ENCODE assay signal across 10 mouse cellular contexts in genomic region chr6:137548613-137549012, GRCm38 (mm10).
"Had no signal": no experiment of that assay in that cellular context is flagged by ENCODE, and none has a peak within 500 bp of the region (broad histone marks: within the 10 kb centered on the region; RNA-seq: fewer than 3 reads in every experiment).

No protein-coding gene starts in this region.

- H3K4me2 ChIP-seq: limb, embryonic 15.5 days; midbrain, embryonic 11.5 days; midbrain, embryonic 15.5 days; neural tube, embryonic 12.5 days had no signal

- ATAC-seq: midbrain, embryonic 15.5 days had no signal

- DNase-seq: kidney, adult 8-10 months; kidney, postnatal 25 days; layer of hippocampus, postnatal 36 days; lung, adult 18-20 months; lung, postnatal 36 days; thymus, postnatal 36 days had no signal

- H3K27ac ChIP-seq: limb, embryonic 15.5 days; midbrain, embryonic 15.5 days; neural tube, embryonic 12.5 days had no signal

- H3K27me3 ChIP-seq: midbrain, embryonic 15.5 days; neural tube, embryonic 12.5 days had no signal

- H3K9me3 ChIP-seq: limb, embryonic 15.5 days; midbrain, embryonic 15.5 days; neural tube, embryonic 12.5 days had no signal

- H3K4me3 ChIP-seq: limb, embryonic 15.5 days; midbrain, embryonic 15.5 days; neural tube, embryonic 12.5 days had no signal

- H3K4me1 ChIP-seq: midbrain, embryonic 15.5 days; neural tube, embryonic 12.5 days had no signal

- H3K9ac ChIP-seq: limb, embryonic 15.5 days; midbrain, embryonic 15.5 days; neural tube, embryonic 12.5 days had no signal

- H3K36me3 ChIP-seq: limb, embryonic 15.5 days; midbrain, embryonic 15.5 days; neural tube, embryonic 12.5 days had no signal
